In the genomic region with DNA sequence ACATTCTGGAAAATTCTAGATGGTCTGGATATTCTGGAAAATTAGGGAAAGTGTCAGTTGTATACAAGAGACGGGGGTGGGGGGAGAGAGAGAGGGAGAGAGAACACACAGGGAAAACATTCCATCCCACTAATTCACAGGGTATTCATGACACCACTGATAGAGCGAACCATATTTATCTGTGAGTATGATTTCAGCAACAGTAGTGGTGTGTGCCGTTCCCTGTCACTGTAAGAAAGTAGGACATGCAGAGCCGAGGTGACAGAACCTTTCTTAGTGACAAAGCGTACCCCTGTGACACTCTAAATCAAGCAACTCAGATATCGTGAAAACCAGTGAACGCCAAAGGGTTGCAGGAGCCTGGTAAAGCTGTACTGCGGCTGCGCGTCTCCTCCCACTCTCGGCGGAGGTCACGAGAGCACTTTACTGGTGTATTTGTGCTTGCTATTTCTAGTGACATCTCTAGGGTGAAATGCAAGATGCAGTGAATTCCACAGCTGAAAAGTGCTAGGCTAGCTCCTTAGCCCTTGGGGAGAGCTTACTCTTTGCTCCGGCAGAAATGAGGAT, we compare ENCODE assay signal across 12 mouse cellular contexts.
DNase-seq lines count a peak whose midpoint lies in the region; ATAC-seq and TF ChIP-seq lines count a peak whose summit lies in the region.
"Had no signal": no experiment of that assay in that cellular context is flagged by ENCODE, and none has a peak within 500 bp of the region (broad histone marks: within the 10 kb centered on the region; RNA-seq: fewer than 3 reads in every experiment).

No protein-coding gene starts in this region.

- H3K27me3 ChIP-seq in hindbrain, embryonic 13.5 days, result no peaks in the 10 kb centered on the region
- H3K27me3 ChIP-seq in hindbrain, embryonic 10.5 days (ENCODE audit: insufficient read depth, poor library complexity, severe bottlenecking), result no peaks in the 10 kb centered on the region
- no peaks in the 10 kb centered on the region for H3K27me3 ChIP-seq in hindbrain, postnatal 0 days (ENCODE audit: insufficient read depth, low read length)
- H3K27me3 ChIP-seq: megakaryocyte, embryonic 14.5 days had no signal

- H3K4me1 ChIP-seq in hindbrain, embryonic 13.5 days (replicated peaks), result peaks cover 13% of the 10 kb centered on the region
- peaks cover 11% of the 10 kb centered on the region for H3K4me1 ChIP-seq in hindbrain, embryonic 10.5 days (replicated peaks)
- H3K4me1 ChIP-seq in hindbrain, postnatal 0 days (ENCODE audit: insufficient read depth, low read length), result no peaks in the 10 kb centered on the region

- 79% methylated on average over 14 of the region's 14 CpGs for WGBS in hindbrain, embryonic 13.5 days
- 89% methylated on average over 14 of the region's 14 CpGs for WGBS in hindbrain, embryonic 10.5 days
- WGBS in hindbrain, postnatal 0 days, result 80% methylated on average over 14 of the region's 14 CpGs

- H3K4me3 ChIP-seq in hindbrain, embryonic 13.5 days, result no peak overlapping the region
- H3K4me3 ChIP-seq in hindbrain, embryonic 10.5 days, result no peak overlapping the region
- no peak overlapping the region for H3K4me3 ChIP-seq in hindbrain, postnatal 0 days (ENCODE audit: low read length)
- H3K4me3 ChIP-seq: erythroblast, embryonic 14.5 days; megakaryocyte, embryonic 14.5 days had no signal

- no peaks in the 10 kb centered on the region for H3K9me3 ChIP-seq in hindbrain, embryonic 13.5 days
- H3K9me3 ChIP-seq in hindbrain, embryonic 10.5 days, result no peaks in the 10 kb centered on the region
- H3K9me3 ChIP-seq in hindbrain, postnatal 0 days (ENCODE audit: low read length), result no peaks in the 10 kb centered on the region

- H3K27ac ChIP-seq in hindbrain, embryonic 13.5 days, result 0 out of 2 replicates have a peak overlapping the region, but pooled peaks have one; percentile 23
- H3K27ac ChIP-seq in hindbrain, embryonic 10.5 days, result no peak overlapping the region
- no peak overlapping the region for H3K27ac ChIP-seq in hindbrain, postnatal 0 days

- ATAC-seq in hindbrain, embryonic 13.5 days (ENCODE audit: low FRiP score), result no peak
- no peak for ATAC-seq in hindbrain, postnatal 0 days
- ATAC-seq in erythroblast, adult 5-6 weeks (replicated peaks; ENCODE audit: low FRiP score, poor library complexity, severe bottlenecking), result no peak
- ATAC-seq: CD4-positive, CD25-positive, alpha-beta regulatory T cell, adult 4 months; intestine, embryonic 16.5 days had no signal

- no peak for DNase-seq in hindbrain, embryonic 10.5 days (ENCODE audit: low spot score)
- peak; percentile 11 for DNase-seq in adrenal gland, postnatal 25 days
- DNase-seq in heart, adult 9 months (ENCODE audit: low spot score in 2 of 2), result peak; percentile 5 to 23
- DNase-seq in hindbrain, postnatal 0 days (ENCODE audit: low spot score), result peak; percentile 17
- no peak for DNase-seq in spleen, postnatal 4 days (ENCODE audit: low spot score in 2 of 2)
- DNase-seq: thymus, adult 2 months had no signal

- no peak overlapping the region for H3K9ac ChIP-seq in hindbrain, embryonic 13.5 days
- no peak overlapping the region for H3K9ac ChIP-seq in hindbrain, postnatal 0 days (replicated peaks; ENCODE audit: low read length)

- H3K4me2 ChIP-seq in hindbrain, embryonic 13.5 days, result no peak overlapping the region
- no peak overlapping the region for H3K4me2 ChIP-seq in hindbrain, postnatal 0 days (ENCODE audit: low read depth, low read length)

- H3K36me3 ChIP-seq in hindbrain, embryonic 13.5 days, result no peaks in the 10 kb centered on the region
- no peaks in the 10 kb centered on the region for H3K36me3 ChIP-seq in hindbrain, embryonic 10.5 days
- no peaks in the 10 kb centered on the region for H3K36me3 ChIP-seq in hindbrain, postnatal 0 days (ENCODE audit: insufficient read depth, low read length)

- TF ChIP-seq CTCF in hindbrain, postnatal 0 days (IDR thresholded peaks at IDR 0.05; ENCODE audit: low read depth), result no peak

Comparison
In these comparisons a context has a peak if more than half of its experiments do, and no peak if none do; other contexts are left out.
1. DNase-seq: peak in adrenal gland, postnatal 25 days (single experiment), heart, adult 9 months (2 of 2) and hindbrain, postnatal 0 days (single experiment); none in hindbrain, embryonic 10.5 days (single experiment) and spleen, postnatal 4 days (0 of 2).